Mouse (Mus musculus): ENCODE data around the gene Rpl39.
"Not testable (repeated sequence)": the region's sequence is repeated elsewhere in the genome, so short reads cannot be mapped to it uniquely, and the experiment has no call there.

The Rpl39 gene

GRCm38 (mm10) chrX:37084927-37085660 lies at the start of gene Rpl39:
Gene Rpl39, minus strand, starts transcription at chrX:37085402.
- peak; percentile 94 for DNase-seq

GRCm38 (mm10) chrX:37126671-37127358 lies 41.6 kb upstream of the Rpl39 start, which contains the start of gene Nkap:
Gene Nkap, plus strand, starts transcription at chrX:37126795.
- DNase-seq = peak; percentile 89

- no peak for DNase-seq
Measured at GRCm38 (mm10) chrX:37125511-37125910, 40.3 kb upstream of the Rpl39 start.

GRCm38 (mm10) chrX:37120212-37120611 lies 35.0 kb upstream of the Rpl39 start:
- no peak for DNase-seq

GRCm38 (mm10) chrX:37119585-37119984 lies 34.4 kb upstream of the Rpl39 start:
- DNase-seq = no peak

GRCm38 (mm10) chrX:37117085-37117484 lies 31.9 kb upstream of the Rpl39 start:
- no peak for DNase-seq

GRCm38 (mm10) chrX:37110881-37111193 lies 25.6 kb upstream of the Rpl39 start:
- no peak for DNase-seq

GRCm38 (mm10) chrX:37110193-37110880 lies 25.1 kb upstream of the Rpl39 start, which contains the start of gene Upf3b:
Gene Upf3b, minus strand, starts transcription at chrX:37110322.
- peak; percentile 98 for DNase-seq

- no peak for DNase-seq
Measured at GRCm38 (mm10) chrX:37109526-37110192, 24.5 kb upstream of the Rpl39 start.

GRCm38 (mm10) chrX:37103826-37104225 lies 18.6 kb upstream of the Rpl39 start:
- no peak for DNase-seq

GRCm38 (mm10) chrX:37098681-37099080 lies 13.5 kb upstream of the Rpl39 start:
- DNase-seq = no peak

GRCm38 (mm10) chrX:37095106-37095768 lies 10.0 kb upstream of the Rpl39 start:
- no peak for DNase-seq

GRCm38 (mm10) chrX:37091457-37091856 lies 6.3 kb upstream of the Rpl39 start:
- DNase-seq = no peak

- no peak for DNase-seq
Measured at GRCm38 (mm10) chrX:37088778-37089177, 3.6 kb upstream of the Rpl39 start.

GRCm38 (mm10) chrX:37085665-37086064 lies 463 bp upstream of the Rpl39 start:
- no peak for DNase-seq

- peak; percentile 8 for DNase-seq
Measured at GRCm38 (mm10) chrX:37084318-37084926, 780 bp downstream of the Rpl39 start.

- no peak for DNase-seq
Measured at GRCm38 (mm10) chrX:37081194-37081593, 4.0 kb downstream of the Rpl39 start.

- DNase-seq = not testable (repeated sequence)
Measured at GRCm38 (mm10) chrX:37080345-37080744, 4.9 kb downstream of the Rpl39 start.

GRCm38 (mm10) chrX:37076651-37077050 lies 8.6 kb downstream of the Rpl39 start:
- DNase-seq = no peak

- DNase-seq = peak; percentile 65
Measured at GRCm38 (mm10) chrX:37074262-37074892, 10.8 kb downstream of the Rpl39 start.

GRCm38 (mm10) chrX:37068766-37069165 lies 16.4 kb downstream of the Rpl39 start:
- no peak for DNase-seq

- DNase-seq = no peak
Measured at GRCm38 (mm10) chrX:37067299-37067698, 17.9 kb downstream of the Rpl39 start.
